Mouse (Mus musculus): ENCODE data around the gene Bhmt2.

DNA sequence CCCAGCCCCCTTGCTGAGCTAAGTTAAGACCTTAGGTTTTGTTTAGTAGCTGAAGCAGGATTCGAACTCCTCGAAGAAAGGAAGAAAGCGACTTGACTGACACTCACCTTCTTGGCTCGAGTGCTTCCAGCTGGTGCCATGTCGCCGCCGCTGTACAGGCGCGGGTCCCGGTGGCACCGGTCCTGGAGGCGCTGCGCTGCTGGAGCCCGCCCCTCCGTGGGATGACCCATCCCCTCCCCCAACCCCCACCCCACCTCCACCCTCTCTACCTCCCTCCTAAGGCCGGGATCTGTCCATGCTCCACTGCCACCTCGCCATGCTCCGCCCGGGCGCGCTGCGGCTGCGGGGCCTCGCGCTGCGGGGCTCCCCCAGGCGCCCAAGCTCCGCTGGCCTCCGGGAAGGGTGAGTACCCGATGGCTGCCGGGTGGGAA is at the start of gene Bhmt2, which contains the start of gene Dmgdh:
- TF ChIP-seq CTCF (IDR thresholded peaks at IDR 0.05; ENCODE audit: control insufficient read depth, insufficient read depth, insufficient read length), result no peak
- TF ChIP-seq MAX (IDR thresholded peaks at IDR 0.05), result no peak
- no peak for TF ChIP-seq USF1 (IDR thresholded peaks at IDR 0.05; ENCODE audit: low read depth)
